Mouse (Mus musculus): ENCODE measurements around the gene Pdha2. TPM values are rescaled to one million over a fixed set of nuclear protein-coding genes. Genes with fewer than 3 reads are reported as not detected.

Pdha2 gene
- total RNA-seq (2023) = not detected

GRCm38 (mm10) chr3:141212255-141212654, at the start of gene Pdha2:
Pdha2 (minus strand) TSS chr3:141212355.

